Mouse (Mus musculus) forebrain, embryonic 14.5 days (tissue): ENCODE data around the gene Cnot1. TPM values are rescaled to one million over a fixed set of nuclear protein-coding genes. Genes with fewer than 3 reads are reported as not detected.
"Not testable (repeated sequence)": the region's sequence is repeated elsewhere in the genome, so short reads cannot be mapped to it uniquely, and the experiment has no call there.

Source experiments
- ATAC-seq: fragments of 200-750 bp; cut with Nextera tagmentation; 2 replicates; pipeline ENCODE4 v1.8.0; 2017; ENCODE audit warnings: mild to moderate bottlenecking, moderate library complexity
- DNase-seq: peaks from one replicate; pipeline ENCODE4 v3.0.0-alpha.2; 2015; ENCODE audit warnings: low spot score
- H3K27ac ChIP-seq: fragments of 300-500 bp; sonication (generic); 2 replicates; pipeline ENCODE4 v1.5.1; 2014; ENCODE audit warnings: low read depth, mild to moderate bottlenecking, control low read depth, low read length, moderate library complexity
- H3K27me3 ChIP-seq: fragments of 300-500 bp; sonication (generic); replicated peaks from 2 replicates; pipeline ENCODE4 v1.6.1; 2014; ENCODE audit warnings: low read length, control low read depth, mixed read lengths; ENCODE audit not compliant: control insufficient read depth, insufficient read depth
- H3K36me3 ChIP-seq: fragments of 300-500 bp; sonication (generic); 2 replicates; pipeline ENCODE4 v1.6.1; 2014; ENCODE audit warnings: low read length, control low read depth; ENCODE audit not compliant: control insufficient read depth, insufficient read depth
- H3K4me1 ChIP-seq: fragments of 300-500 bp; sonication (generic); 2 replicates; pipeline ENCODE4 v1.6.1; 2014; ENCODE audit warnings: antibody characterized with exemption, low read length, control low read depth; ENCODE audit not compliant: control insufficient read depth, insufficient read depth
- H3K4me2 ChIP-seq: fragments of 300-500 bp; sonication (generic); 2 replicates; pipeline ENCODE4 v1.6.1; 2014; ENCODE audit warnings: mild to moderate bottlenecking, control low read depth, low read length
- H3K4me3 ChIP-seq: fragments of 300-500 bp; sonication (generic); 2 replicates; pipeline ENCODE4 v1.5.1; 2014; ENCODE audit warnings: low read depth, low read length, control low read depth
- H3K9ac ChIP-seq: fragments of 300-500 bp; sonication (generic); 2 replicates; pipeline ENCODE4 v1.6.1; 2014; ENCODE audit warnings: mild to moderate bottlenecking, low read length, control low read depth, moderate library complexity
- H3K9me3 ChIP-seq: fragments of 300-500 bp; sonication (generic); replicated peaks from 2 replicates; pipeline ENCODE4 v1.6.1; 2016; ENCODE audit warnings: low read length, control low read depth, mixed read lengths; ENCODE audit not compliant: control insufficient read depth
- WGBS: fragments of 180-500 bp; shearing (Covaris S2); extraction: QIAGEN DNeasy Blood & Tissue Kit; methylation state at CpG from one replicate; pipeline ENCODE4 v1.1.7; 2014; 5-methylcytosine and 5-hydroxymethylcytosine counted together
- polyA plus RNA-seq: library from polyadenylated mRNA; unstranded; fragments of >200 nt; fragmentation: Nextera tagmentation; extraction: Ambion mirVana; gene quantifications from 2 replicates; pipeline ENCODE4 v1.2.1, GENCODE M21; 2014

Gene Cnot1
- polyA plus RNA-seq, 1 experiment from 2014 or later, result 66.4 TPM

DNA sequence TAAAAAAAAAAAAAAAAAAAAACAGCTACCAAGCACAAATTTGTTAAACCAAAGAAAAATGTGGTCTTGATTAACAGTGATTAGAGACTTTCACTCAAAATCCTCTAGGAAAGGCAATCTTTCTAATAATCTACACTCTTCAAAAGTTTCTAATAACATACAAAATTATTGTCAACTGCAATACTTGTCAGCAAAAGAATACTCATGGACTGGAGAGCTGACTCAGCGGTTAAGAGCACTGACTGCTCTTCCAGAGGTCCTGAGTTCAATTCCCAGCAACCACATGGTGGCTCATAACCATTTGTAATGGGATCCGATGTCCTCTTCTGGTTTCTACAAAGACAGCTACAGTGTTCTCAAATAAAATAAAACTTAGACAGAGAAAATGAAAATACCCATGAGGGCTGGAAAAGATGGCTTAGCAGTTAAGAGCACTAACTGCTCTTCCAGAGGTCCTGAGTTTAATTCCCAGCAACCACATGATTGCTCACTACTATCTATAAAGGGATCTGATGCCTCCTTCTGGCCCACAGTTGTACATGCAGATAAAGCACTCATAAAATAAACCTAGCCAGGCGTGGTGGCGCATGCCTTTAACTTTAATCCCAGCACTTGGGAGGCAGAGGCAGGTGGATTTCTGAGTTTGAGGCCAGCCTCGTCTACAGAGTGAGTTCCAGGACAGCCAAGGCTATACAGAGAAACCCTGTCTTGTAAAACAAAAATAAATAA is 11.8 kb downstream of the Cnot1 start:
- not testable (repeated sequence) for ATAC-seq, H3K9me3 ChIP-seq, H3K4me3 ChIP-seq, H3K27me3 ChIP-seq, H3K27ac ChIP-seq, H3K9ac ChIP-seq, H3K36me3 ChIP-seq, H3K4me1 ChIP-seq, DNase-seq, H3K4me2 ChIP-seq
- 97% methylated on average over 5 of the region's 5 CpGs for WGBS

DNA sequence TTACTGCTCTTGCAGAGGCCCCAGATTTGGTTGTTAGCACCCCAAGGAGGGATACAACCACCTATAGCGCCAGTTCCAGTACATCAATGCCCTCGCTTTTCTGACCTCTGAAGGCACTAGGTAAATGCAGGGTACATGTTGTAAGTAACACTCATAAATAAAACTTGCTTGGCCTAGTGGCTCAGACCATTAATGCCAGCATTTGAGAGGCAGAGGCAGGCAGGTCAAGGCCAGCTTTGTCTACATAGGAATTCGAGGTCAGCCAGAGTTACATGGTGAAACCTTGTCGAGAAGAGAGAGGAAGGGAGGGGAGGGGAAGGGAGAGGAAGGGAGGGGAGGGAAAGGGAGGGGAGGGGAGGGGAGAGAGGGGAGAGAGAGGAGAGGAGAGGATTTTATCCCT is 21.7 kb downstream of the Cnot1 start:
- Histone ChIP-seq H3K36me3 (peaks cover 58% of the 10 kb centered on the region), H3K4me3 (no peak overlapping the region), H3K4me2 (no peak overlapping the region), H3K9me3 (no peaks in the 10 kb centered on the region), H3K4me1 (no peaks in the 10 kb centered on the region), H3K27me3 (no peaks in the 10 kb centered on the region), H3K27ac (no peak overlapping the region), H3K9ac (no peak overlapping the region)
- 98% methylated on average over 4 of the region's 4 CpGs for WGBS
- no peak for ATAC-seq
- no peak for DNase-seq

DNA sequence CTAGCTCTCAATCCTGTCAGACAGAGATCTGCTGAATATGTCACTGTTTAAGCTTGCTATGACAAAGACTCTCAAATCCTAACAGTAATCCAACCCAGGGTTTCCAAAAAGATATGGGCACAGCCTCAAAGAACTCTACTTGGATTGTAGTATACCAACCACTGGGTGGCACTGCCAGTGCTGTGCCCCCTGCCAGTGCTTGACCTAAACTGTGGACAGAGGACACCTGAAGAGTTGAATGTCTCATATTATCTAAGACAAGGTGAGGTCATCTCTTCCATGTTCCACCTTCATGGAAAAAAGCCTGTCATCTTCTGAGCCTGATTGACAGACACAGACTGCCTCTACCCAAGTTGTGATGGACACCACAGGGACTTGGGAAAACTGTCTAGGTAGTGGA is 24.6 kb downstream of the Cnot1 start:
- ATAC-seq, result no peak
- no peaks in the 10 kb centered on the region for H3K27me3 ChIP-seq
- H3K27ac ChIP-seq, result no peak overlapping the region
- H3K4me2 ChIP-seq, result no peak overlapping the region
- DNase-seq, result no peak
- no peak overlapping the region for H3K4me3 ChIP-seq
- H3K36me3 ChIP-seq, result peaks cover 63% of the 10 kb centered on the region
- peaks cover 6% of the 10 kb centered on the region; the same call in 1 of the 2 replicates for H3K9me3 ChIP-seq
- H3K9ac ChIP-seq, result no peak overlapping the region
- no peaks in the 10 kb centered on the region for H3K4me1 ChIP-seq

DNA sequence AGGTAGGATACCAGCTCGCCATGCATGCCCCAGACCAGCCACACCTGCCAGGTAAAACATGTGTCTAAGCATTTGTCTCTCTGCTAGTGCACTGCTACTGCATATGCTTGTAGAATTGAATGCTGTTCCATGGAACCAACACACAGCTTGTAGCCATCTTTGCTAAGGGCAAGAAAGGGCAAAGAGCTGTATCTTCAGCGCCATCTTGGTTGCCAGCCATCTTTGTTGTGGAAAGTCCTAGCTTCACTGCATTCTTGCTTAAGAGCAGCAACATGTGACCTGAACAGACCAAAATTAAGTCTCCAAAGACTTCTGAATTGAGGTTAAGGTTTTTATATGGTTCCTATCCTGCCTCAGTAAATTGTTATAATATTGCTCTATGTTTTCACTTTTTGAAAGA is 25.5 kb downstream of the Cnot1 start:
- Histone ChIP-seq H3K27ac (no peak overlapping the region), H3K9me3 (peaks cover 6% of the 10 kb centered on the region; the same call in 1 of the 2 replicates), H3K9ac (no peak overlapping the region), H3K36me3 (peaks cover 55% of the 10 kb centered on the region), H3K4me2 (no peak overlapping the region), H3K27me3 (no peaks in the 10 kb centered on the region), H3K4me3 (no peak overlapping the region), H3K4me1 (no peaks in the 10 kb centered on the region)
- ATAC-seq, result no peak
- DNase-seq, result no peak
- 96% methylated on average over 2 of the region's 2 CpGs for WGBS

DNA sequence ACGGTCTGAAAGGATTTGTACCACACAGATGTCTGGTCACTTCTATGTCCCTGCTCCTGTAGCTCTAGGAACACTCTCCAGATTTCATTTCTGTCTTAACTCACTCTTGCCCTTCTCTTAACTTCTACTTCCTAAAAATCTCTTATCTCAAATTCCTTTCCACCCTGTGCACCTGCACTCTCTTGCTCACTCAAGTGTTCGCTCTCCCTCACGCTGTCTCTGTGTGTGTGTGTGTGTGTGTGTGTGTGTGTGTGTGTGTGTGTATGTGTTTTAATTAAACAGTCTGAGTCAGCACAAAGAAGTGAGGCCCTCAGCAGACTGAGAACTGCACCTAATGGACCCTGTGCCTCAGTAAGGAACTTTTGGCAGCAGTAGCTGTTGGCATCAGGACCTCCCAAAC is 26.2 kb downstream of the Cnot1 start:
- Histone ChIP-seq H3K27ac (no peak overlapping the region), H3K27me3 (no peaks in the 10 kb centered on the region), H3K36me3 (peaks cover 48% of the 10 kb centered on the region), H3K4me2 (no peak overlapping the region), H3K4me1 (no peaks in the 10 kb centered on the region), H3K9me3 (peaks cover 6% of the 10 kb centered on the region; the same call in 1 of the 2 replicates), H3K4me3 (no peak overlapping the region), H3K9ac (no peak overlapping the region)
- 89% methylated on average over 3 of the region's 3 CpGs for WGBS
- ATAC-seq (no peak), DNase-seq (no peak)

DNA sequence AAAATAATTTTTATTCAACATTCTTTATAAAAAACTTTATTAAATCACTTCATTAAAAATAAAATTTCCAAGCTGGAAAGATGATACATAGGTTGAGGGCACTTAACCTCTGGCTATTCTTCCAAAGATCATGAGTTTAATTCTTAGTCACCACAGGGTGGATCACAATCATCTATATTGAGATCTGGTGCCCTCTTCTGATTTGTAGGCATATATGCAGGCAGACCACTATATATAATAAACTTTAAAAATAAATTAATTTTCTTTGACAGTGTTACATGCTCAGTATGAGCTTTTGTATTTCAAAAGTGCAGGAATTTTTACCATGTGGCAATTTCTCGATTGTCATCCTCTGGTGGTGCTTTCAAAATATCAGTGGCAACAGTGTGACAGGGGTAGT is 43.1 kb downstream of the Cnot1 start:
- Histone ChIP-seq H3K36me3 (peaks cover 84% of the 10 kb centered on the region), H3K27ac (no peak overlapping the region), H3K27me3 (no peaks in the 10 kb centered on the region), H3K9me3 (no peaks in the 10 kb centered on the region), H3K4me3 (no peak overlapping the region), H3K4me1 (no peaks in the 10 kb centered on the region), H3K9ac (no peak overlapping the region), H3K4me2 (no peak overlapping the region)
- DNase-seq (no peak), ATAC-seq (no peak)
- 93% methylated on average over 1 of the region's 1 CpGs for WGBS

DNA sequence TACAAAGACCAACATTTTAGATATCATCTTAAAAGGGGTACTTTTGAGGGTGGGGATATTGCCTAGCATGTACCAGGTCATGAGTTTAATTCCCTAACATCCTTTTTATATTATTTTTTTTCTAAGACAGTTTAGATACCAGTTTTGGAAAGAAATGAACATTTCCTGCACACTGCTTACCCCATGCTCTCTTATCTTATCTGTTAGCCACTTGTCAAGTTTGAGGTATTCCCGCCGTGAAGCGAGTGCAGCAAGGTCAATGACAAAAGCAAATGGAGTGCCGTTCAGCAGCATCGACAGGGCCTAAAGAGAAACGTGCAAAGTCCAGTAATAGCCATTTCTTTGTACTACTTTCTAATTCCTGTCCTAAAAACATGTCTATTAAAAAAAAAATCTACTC is 46.9 kb downstream of the Cnot1 start:
- no peaks in the 10 kb centered on the region for H3K27me3 ChIP-seq
- no peak for DNase-seq
- H3K27ac ChIP-seq, result no peak overlapping the region
- H3K4me2 ChIP-seq, result no peak overlapping the region
- H3K9me3 ChIP-seq, result no peaks in the 10 kb centered on the region
- H3K36me3 ChIP-seq, result peaks cover 83% of the 10 kb centered on the region
- no peaks in the 10 kb centered on the region for H3K4me1 ChIP-seq
- 92% methylated on average over 6 of the region's 6 CpGs for WGBS
- no peak for ATAC-seq
- no peak overlapping the region for H3K4me3 ChIP-seq
- no peak overlapping the region for H3K9ac ChIP-seq

DNA sequence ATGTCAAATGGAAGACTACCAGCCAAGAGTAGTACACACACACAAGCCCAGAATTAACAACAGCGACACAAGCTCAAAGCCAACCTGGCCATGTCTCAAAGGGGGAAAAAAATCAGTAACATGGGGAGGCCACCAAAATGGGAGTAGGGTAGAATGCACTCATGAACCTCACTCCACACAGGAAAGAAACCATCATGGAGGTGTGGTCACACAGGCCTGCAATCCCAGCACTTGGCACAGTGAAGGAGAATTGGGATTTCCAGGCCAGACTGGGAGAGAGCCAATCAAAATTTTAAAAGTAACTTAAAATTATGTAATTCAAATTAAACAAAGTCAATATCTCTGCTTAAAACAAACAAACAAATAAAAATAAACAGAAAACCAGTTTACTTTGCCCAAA is 55.3 kb downstream of the Cnot1 start:
- DNase-seq (no peak), ATAC-seq (no peak)
- Histone ChIP-seq H3K9me3 (no peaks in the 10 kb centered on the region), H3K27ac (no peak overlapping the region), H3K36me3 (peaks cover 87% of the 10 kb centered on the region), H3K9ac (no peak overlapping the region), H3K4me2 (no peak overlapping the region), H3K4me1 (no peaks in the 10 kb centered on the region), H3K4me3 (no peak overlapping the region), H3K27me3 (no peaks in the 10 kb centered on the region)
- WGBS, result 90% methylated on average over 1 of the region's 1 CpGs

DNA sequence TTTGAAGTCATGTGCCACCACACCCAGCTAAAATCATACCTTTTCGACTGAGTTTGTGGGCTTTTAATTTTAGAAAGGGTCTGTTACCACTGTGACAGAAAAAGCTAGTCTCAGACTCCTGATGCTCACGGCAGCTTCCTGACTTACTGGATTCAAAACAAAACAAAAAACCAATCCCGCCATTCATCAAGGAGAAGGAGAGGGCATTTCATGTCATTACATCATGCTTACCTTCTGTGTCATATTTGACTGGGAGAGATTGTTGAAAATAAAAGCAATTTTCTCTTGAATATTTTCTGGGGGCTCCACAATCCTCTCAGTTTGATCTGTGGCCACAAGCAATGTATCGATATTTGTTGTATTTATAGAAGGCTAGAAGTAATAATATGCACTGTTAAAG is 59.2 kb downstream of the Cnot1 start:
- 94% methylated on average over 4 of the region's 4 CpGs for WGBS

More for the DNA sequence above, 59.2 kb downstream of the Cnot1 start:
- H3K27me3 ChIP-seq, result no peaks in the 10 kb centered on the region
- H3K9ac ChIP-seq, result no peak overlapping the region
- H3K36me3 ChIP-seq, result peaks cover 94% of the 10 kb centered on the region
- H3K4me3 ChIP-seq, result no peak overlapping the region
- DNase-seq, result no peak
- no peaks in the 10 kb centered on the region for H3K9me3 ChIP-seq
- H3K27ac ChIP-seq, result no peak overlapping the region
- H3K4me2 ChIP-seq, result no peak overlapping the region
- no peak for ATAC-seq
- H3K4me1 ChIP-seq, result no peaks in the 10 kb centered on the region
